In the genomic region with DNA sequence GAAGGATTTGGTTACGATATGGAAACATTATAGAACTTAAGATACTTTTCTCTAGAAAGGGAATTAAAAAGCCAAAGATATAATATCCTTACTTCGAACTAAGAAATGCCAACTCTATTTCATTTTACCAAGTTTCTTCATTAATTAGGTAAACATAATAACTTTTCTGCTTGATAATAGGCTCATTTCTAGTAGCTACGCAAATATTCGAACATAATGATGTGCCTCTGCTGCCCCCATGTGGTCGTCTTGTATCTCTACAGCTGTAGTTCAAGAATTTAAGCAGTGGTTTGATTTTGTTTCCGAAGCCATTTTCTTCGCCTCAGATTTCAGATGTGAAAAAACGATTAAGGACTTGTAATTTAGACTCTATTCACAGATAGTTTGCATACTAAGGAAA, we compare ENCODE assay signal across 9 mouse cellular contexts. TPM values are rescaled to one million over a fixed set of nuclear protein-coding genes. Genes with fewer than 3 reads are reported as not detected.
DNase-seq lines count a peak whose midpoint lies in the region; ATAC-seq and TF ChIP-seq lines count a peak whose summit lies in the region.
"Had no signal": no experiment of that assay in that cellular context is flagged by ENCODE, and none has a peak within 500 bp of the region (broad histone marks: within the 10 kb centered on the region; RNA-seq: fewer than 3 reads in every experiment).

No protein-coding gene starts in this region.

- H3K36me3 ChIP-seq in C2C12 (ENCODE audit: control insufficient read depth, insufficient read depth): no peaks in the 10 kb centered on the region
- H3K36me3 ChIP-seq in kidney, embryonic 14.5 days (ENCODE audit: control insufficient read depth, insufficient read depth, low read length): no peaks in the 10 kb centered on the region
- H3K36me3 ChIP-seq: neural tube, embryonic 13.5 days had no signal

- 24% methylated on average over 8 of the region's 8 CpGs for WGBS in kidney, embryonic 14.5 days
- 18% methylated on average over 8 of the region's 8 CpGs for WGBS in lung, adult 2 months

- ATAC-seq in kidney, embryonic 14.5 days (ENCODE audit: low FRiP score, low TSS enrichment): 0 out of 2 replicates have a peak, but pooled peaks have one; percentile 60
- no peak for ATAC-seq in erythroid progenitor cell, adult 5-6 weeks (replicated peaks; ENCODE audit: low FRiP score, poor library complexity, severe bottlenecking)

- H3K79me3 ChIP-seq in C2C12 (ENCODE audit: low read depth): no peaks in the 10 kb centered on the region

- peak; percentile 19 for TF ChIP-seq CTCF in C2C12 (IDR thresholded peaks at IDR 0.05; ENCODE audit: control insufficient read depth, insufficient read depth, insufficient read length)
- TF ChIP-seq CTCF in lung, adult 2 months (IDR thresholded peaks at IDR 0.05; ENCODE audit: insufficient read depth, low read length): peak; percentile 43; the same call in 1 of the 2 replicates

- no peak overlapping the region for H3K9ac ChIP-seq in kidney, embryonic 14.5 days (ENCODE audit: low read depth, low read length)
- H3K9ac ChIP-seq: neural tube, embryonic 13.5 days had no signal

- no peak overlapping the region for H3ac ChIP-seq in C2C12 (ENCODE audit: control insufficient read depth, insufficient read length, low read depth)

- H3K27me3 ChIP-seq in C2C12 (ENCODE audit: control insufficient read depth, insufficient read depth, insufficient read length): no peaks in the 10 kb centered on the region
- no peaks in the 10 kb centered on the region for H3K27me3 ChIP-seq in kidney, embryonic 14.5 days (ENCODE audit: control insufficient read depth, insufficient read depth, low read length)
- H3K27me3 ChIP-seq: neural tube, embryonic 13.5 days had no signal

- peak; percentile 77 for DNase-seq in ES-CJ7 (ENCODE audit: low read depth, low spot score)
- peak; percentile 58 to 68 for DNase-seq in cerebellum, adult 18-20 months
- DNase-seq in frontal cortex, postnatal 25 days (ENCODE audit: low spot score in 2 of 2): peak; percentile 29 to 61
- peak; percentile 50 for DNase-seq in lung, adult 2 months
- peak; percentile 60 for DNase-seq in retina, postnatal 7 days (ENCODE audit: low read depth, low spot score)

- no peak for TF ChIP-seq POLR2A in lung, adult 2 months (IDR thresholded peaks at IDR 0.05; ENCODE audit: borderline replicate concordance, extremely low read depth, low read depth, low read length)

- H3K27ac ChIP-seq in kidney, embryonic 14.5 days (ENCODE audit: low read depth, low read length): peak overlapping the region; percentile 31; the same call in 1 of the 2 replicates
- H3K27ac ChIP-seq: neural tube, embryonic 13.5 days had no signal

- H3K9me3 ChIP-seq in kidney, embryonic 14.5 days (ENCODE audit: control insufficient read depth, low read length): no peaks in the 10 kb centered on the region
- H3K9me3 ChIP-seq: neural tube, embryonic 13.5 days had no signal

- no peaks in the 10 kb centered on the region for H3K79me2 ChIP-seq in C2C12 (ENCODE audit: control insufficient read depth, insufficient read depth)

- no peak overlapping the region for H3K4me3 ChIP-seq in C2C12 (ENCODE audit: insufficient read depth, poor library complexity, severe bottlenecking)
- H3K4me3 ChIP-seq in kidney, embryonic 14.5 days (ENCODE audit: low read length): no peak overlapping the region
- H3K4me3 ChIP-seq in lung, adult 2 months (replicated peaks; ENCODE audit: extremely low read depth, low read depth, low read length): no peak overlapping the region
- H3K4me3 ChIP-seq: neural tube, embryonic 13.5 days had no signal

- 0 out of 2 replicates have a peak, but pooled peaks cover 3% of the 10 kb centered on the region for H3K4me1 ChIP-seq in kidney, embryonic 14.5 days (ENCODE audit: control insufficient read depth, insufficient read depth, low read length)
- H3K4me1 ChIP-seq in lung, adult 2 months (ENCODE audit: control insufficient read depth, insufficient read depth, low read length): no peaks in the 10 kb centered on the region
- H3K4me1 ChIP-seq: neural tube, embryonic 13.5 days had no signal

- no peak overlapping the region for H3K4me2 ChIP-seq in kidney, embryonic 14.5 days (replicated peaks; ENCODE audit: low read depth, low read length)
- H3K4me2 ChIP-seq: neural tube, embryonic 13.5 days had no signal

TF ChIP-seq in C2C12, 6 proteins besides CTCF, POLR2A, EP300 and RAD21:
- TF ChIP-seq MYOD1 (IDR thresholded peaks at IDR 0.05; ENCODE audit: control insufficient read depth, insufficient read length, low read depth) (no peak), MYOG (IDR thresholded peaks at IDR 0.05; ENCODE audit: control insufficient read depth, extremely low read depth, insufficient read length) (no peak), MAX (IDR thresholded peaks at IDR 0.05) (no peak), CEBPB (IDR thresholded peaks at IDR 0.05; ENCODE audit: low read depth) (no peak), FOSL1 (IDR thresholded peaks at IDR 0.05; ENCODE audit: insufficient read depth, low read length, poor library complexity, severe bottlenecking) (no peak), USF1 (IDR thresholded peaks at IDR 0.05; ENCODE audit: low read depth) (no peak)

RNA-seq across cellular contexts. Expression of gene Wdr75, which starts 28.8 kb away (rescaled TPM):
- polyA plus RNA-seq in C2C12 (2012; fragmentation: generic; extraction: Trizol): 26.0 TPM
- polyA plus RNA-seq in kidney, embryonic 14.5 days (2014; fragmentation: Nextera tagmentation; extraction: Ambion mirVana): 73.0 and 90.1 TPM in 2 replicates
- polyA plus RNA-seq in lung, adult 2 months (2012; rRNA removed): 39.6 and 45.5 TPM in 2 replicates
- total RNA-seq in erythroid progenitor cell, adult 5-6 weeks (2015; ENCODE audit: low replicate concordance): 27.8 and 53.2 TPM in 2 replicates
- 8.8 and 15.7 TPM in 2 replicates for total RNA-seq in erythroid progenitor cell, adult 5-6 weeks (2017; ENCODE audit: low replicate concordance)
